Mouse (Mus musculus) right cerebral cortex, postnatal 36 days (tissue): ENCODE data around the gene Rpl32.
A peak's percentile ranks its signal among the peaks of the same experiment; 100 is the strongest.

Experiments
- DNase-seq, 2 experiments: peaks; one replicate each; pipeline ENCODE4 v3.0.0; 2022; ENCODE audit warnings: low spot score in 2 of 2, mixed read lengths in 1 of 2

Gene Rpl32

DNA sequence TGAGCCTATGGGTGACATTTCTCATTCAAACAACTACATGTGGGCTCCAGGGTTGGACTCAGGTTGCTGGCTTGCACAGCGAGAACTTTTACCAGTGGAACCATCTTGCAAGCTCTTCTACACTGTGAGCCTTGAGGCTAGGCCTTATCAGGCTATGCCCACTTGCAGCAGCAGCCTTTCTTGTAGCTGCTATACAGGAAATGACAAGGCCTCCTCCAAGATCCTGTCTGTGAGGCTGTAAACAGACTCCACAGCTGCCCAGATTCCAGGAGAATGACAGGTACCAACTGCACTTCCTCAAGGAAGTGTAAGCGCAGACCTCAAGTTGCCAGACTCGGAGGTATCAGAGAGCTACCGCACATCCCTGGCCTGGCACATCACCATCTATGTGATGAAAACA is 40.3 kb downstream of the Rpl32 start:
- no peak for DNase-seq

DNA sequence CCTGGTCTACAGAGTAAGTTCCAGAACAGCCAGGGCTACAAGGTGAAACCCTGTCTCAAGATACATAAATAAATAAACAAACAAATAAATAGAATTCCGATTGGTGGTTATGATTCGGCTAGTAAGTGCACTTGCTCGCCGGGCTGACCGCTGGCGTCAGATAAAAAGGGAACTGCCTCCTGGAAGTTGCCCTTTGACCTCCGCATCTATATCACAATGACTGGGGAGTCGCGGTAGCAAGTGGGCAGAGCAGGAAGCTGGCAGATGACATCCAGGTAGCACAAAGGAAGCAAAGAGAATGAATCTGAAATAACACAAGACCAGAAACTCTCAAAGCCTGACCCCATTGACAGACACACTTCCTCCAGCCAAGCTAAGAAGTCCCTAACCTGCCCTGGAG is 41.2 kb downstream of the Rpl32 start:
- DNase-seq: no peak

DNA sequence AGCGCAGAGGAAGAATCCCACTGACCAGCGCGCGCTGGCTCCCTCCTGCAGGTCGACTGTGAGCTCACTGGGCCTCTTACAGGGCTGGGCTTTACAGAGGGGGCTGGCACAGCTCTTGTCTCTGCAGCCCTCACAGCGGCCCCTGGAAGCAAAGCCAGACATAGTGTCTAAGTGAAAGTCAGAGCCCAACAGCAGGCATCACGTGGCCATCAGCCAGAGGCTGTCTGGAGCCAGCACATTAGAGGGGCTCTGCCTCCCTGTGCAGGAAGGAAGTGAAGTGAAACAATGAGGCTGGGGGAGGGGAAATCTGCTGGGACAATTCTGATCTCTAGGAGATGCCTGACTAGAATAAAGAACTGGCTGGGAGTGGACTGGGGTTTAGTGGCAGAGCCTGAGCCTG is 44.4 kb downstream of the Rpl32 start:
- peak in 1 of 2 experiments; percentile 12 for DNase-seq

DNA sequence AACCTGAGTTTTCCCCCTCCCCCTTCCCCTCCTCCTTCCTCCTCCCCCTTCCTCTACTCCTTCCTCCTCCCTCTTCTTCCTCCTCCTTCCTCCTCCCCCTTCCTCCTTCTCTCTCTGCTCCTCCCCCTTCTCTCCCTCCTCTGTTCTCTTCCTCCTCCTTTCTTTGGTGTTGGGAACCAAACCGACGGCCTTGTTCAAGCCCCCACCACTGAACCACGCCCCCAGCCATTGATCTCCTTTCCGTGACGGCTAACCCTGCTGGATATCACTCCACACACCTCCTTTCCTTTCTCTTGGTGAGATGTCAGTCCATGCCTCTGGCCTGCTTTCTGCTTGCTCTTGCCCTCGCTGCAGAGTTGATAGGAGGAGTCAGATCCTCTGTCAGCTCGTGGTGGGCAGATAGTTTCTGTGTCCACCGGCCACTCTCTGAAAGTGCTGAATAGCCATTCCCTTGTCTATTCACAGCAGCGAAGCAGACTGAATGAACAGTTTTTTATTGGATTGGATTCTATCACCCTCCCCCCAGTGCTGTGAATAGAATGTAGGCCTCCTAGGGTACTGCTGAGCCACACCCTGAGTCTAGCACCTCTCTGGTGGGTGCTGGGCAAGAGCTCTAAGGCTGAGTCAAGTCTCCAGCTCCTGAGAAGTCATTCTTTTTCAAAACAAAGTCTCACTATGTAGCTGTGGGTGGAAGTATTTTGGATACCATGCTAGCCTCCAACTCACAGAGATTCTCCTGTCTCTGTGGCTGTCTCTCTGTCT is 46.4 kb downstream of the Rpl32 start, which contains the start of gene Tmem40:
Tmem40 (minus strand) TSS at position 416 of the 762 bp plus-strand sequence.
- peak in 1 of 2 experiments; percentile 18 for DNase-seq

DNA sequence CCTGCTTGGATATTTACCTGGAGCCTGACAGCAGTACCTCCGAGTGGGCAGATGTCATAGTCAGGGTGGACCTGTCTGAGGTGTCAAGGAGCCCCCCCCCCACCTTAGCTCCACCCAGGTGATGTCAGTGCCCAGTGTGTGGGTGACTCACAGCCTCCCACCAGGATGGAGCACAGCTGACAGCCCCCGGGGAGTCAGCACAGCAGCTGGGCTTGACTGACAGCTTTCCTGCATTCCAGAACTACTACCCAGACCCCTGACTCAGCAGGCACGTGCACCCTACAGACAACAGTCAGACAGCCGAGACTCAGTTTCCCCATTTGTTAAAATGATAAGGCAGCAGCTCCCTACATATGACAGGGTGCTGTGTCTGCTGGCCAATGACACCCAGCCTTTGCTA is 47.6 kb downstream of the Rpl32 start:
- DNase-seq: no peak

DNA sequence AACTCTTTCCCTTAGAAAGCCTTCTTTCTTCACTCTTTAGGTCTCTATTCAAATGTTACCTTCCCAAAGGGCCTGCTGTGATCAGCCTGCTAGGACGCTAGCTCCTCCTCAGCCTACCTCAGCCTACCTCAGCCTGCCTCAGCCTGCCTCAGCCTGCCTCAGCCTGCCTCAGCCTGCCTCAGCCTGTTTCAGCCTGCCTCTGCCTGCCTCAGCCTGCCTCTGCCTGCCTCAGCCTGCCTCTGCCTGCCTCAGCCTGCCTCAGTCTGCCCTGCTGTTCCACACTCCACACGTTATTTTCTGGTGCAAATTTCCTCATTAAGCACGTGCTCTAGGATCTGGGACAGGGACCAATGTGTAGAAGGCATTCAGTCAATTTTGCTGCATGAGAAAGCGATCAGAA is 48.4 kb downstream of the Rpl32 start:
- DNase-seq: no peak

DNA sequence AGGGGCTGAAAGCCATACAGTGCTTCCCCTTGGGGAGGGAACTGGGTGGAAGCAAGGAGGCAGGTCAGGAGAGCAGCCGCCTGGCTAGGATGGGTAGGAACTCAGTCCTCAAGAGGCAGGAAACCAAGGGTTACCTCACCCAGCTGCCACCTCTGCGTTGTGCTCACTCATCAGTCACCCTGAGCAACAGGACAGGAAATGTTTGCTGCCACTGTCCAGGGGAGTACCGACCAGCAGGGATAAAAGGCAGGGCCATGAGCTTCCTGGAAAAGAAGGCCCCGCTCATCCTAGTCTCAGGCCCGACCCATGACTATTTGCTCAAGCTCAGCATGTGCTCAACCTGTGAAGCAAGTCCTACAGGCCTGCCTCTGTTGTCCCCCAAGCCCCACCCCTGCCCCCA is 49.1 kb downstream of the Rpl32 start:
- no peak for DNase-seq

DNA sequence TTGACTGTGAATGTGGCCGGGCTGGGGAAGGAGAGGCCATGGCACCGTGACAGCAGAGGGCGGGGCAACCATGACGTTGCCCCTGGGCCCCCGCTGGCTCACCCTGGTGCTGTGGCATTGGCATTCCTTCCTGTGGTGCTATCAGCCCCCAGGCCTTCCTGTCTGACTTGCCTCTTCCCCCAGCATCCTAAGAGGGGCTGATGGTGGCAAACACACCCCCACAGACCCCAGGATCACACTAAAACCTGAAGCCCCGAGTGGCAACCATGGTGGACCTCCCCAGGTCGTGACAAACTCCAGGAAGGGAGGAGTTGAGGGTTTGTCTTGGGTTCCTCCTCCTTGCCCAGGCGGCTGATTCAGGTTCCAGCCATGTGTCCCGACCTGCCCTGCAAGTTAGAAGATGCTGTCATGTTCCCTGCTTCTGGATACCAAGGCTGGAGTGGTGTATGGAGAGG is 49.5 kb downstream of the Rpl32 start:
- DNase-seq: no peak

DNA sequence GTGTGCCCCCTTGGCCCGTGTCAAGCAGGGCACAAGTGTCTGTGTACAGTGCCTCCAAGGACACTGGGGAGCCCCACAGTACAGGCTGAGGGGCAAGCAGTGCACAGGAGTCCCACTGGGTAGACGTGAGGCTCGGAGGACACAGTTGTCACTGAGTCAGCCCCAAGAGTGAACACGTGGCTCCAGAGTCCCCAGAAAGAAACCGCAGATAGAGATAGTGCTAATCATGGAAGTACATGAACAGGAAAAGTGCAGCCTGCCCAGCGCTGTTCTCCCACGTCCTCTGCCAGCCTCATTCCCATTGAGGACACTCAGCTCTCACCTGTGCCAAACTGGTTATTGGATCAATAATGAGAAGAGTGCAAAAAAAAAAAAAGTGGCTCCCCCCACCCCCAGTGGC is 53.0 kb downstream of the Rpl32 start:
- DNase-seq: no peak
